Mouse (Mus musculus): ENCODE results near the gene Sdsl.
"Not testable (repeated sequence)": the region's sequence is repeated elsewhere in the genome, so short reads cannot be mapped to it uniquely, and the experiment has no call there.

The Sdsl gene

DNA sequence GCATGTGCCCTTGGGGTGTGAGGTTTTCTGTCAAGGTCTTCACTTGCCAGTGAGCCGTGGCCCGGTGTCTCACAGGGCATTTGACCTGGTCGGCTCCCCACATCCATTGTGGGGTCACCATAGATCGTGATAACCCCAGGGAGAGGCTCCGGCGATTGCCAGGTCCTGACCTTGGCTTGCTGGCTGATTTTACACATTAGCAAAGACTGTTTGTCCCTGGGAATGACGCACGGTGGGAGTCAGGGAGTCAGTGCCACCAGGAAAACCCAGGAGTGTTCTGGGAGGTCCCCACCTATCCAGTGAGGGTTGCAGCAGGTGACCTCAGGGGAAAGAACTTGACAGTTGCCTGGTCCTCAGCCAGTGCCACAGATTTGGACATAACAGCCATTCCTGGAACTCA, at the start of gene Sdsl:
Sdsl (minus strand) TSS at position 41 of the 400 bp plus-strand sequence.
- no peak for DNase-seq (ENCODE audit: extremely low spot score)

GRCm38 (mm10) chr5:120517552-120517951, 44.9 kb upstream of the Sdsl start:
- DNase-seq (ENCODE audit: extremely low spot score), result no peak

DNA sequence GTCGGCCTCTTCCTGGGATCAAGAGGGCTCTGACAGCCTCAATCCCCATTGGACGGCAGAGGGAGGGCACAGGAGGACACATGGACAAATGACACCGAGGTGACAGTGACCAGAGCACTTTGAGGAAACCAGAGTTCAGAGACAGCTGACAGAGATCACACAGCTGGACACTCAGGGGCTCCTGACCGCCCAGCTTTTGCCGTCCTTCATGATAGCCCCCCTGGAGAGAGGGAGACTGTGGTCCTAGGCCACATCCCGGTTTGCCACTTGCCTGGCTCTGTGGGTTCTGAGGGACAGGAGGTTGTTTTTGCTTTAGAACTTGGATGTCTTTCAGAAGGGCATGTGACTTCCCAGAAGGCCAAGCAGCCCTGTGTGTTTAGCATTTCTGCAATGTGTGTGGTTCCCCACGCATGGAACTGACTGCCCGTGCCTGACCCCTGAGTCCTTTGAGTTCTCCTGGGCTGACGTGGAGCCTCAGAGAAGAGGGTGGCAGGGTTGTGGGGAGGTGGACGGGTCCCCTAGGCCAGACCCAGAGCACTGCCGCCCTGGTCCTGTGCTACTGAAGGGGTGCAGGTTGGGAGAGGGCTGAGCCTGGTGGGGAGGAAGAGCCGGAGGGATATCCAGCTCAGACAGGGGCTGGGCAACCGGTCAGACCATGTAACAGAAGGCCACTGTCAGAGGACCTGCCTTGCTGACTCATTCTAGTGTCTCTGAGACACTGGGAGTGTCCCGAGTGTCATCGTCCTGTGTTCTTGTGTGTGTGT, 43.8 kb upstream of the Sdsl start:
- DNase-seq (ENCODE audit: extremely low spot score), result no peak

DNA sequence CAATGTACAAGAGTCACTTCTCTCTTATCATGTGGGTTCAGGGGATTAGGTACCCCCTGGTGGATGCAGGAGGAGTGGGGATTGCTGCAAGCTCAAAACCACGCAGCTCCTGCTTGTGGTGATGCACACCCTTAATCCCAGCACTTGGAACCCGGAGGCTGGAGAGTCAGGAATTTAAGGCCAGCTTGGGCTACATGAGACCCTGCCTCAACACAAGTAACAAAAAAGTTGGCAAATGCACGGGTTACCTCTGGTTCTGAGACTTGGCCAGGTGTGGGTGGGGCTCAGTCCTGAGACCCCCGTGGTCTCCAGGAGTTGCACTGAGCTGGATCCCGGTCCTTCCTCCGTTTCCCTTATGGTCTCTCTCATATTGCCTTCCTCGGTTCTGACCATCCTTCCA, 42.8 kb upstream of the Sdsl start:
- no peak for DNase-seq (ENCODE audit: extremely low spot score)

DNA sequence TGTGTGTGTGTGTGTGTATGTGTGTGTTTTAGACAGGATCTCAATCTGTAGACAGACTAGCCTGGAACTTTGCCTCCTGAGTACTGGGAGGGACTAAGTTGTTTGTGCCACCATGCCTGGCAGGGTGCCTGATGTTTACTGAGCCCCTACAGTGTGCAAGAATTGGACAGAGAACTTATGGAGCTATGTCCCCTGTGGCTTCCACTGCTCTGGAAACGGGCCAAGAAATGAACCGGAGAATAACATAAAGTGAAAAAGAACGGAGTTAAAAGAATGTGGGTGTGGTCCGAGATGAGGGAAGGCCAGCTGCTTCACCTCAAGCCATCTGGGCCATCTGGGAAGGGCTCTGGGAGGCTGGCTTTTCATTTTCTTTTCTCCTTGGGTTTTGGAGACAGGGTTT, 42.1 kb upstream of the Sdsl start:
- no peak for DNase-seq (ENCODE audit: extremely low spot score)

- no peak for DNase-seq (ENCODE audit: extremely low spot score)
Observed at GRCm38 (mm10) chr5:120514031-120514677, 41.5 kb upstream of the Sdsl start.

- DNase-seq (ENCODE audit: extremely low spot score), result no peak
Observed at GRCm38 (mm10) chr5:120512911-120513555, 40.4 kb upstream of the Sdsl start.

GRCm38 (mm10) chr5:120511643-120512220, 39.1 kb upstream of the Sdsl start:
- DNase-seq (ENCODE audit: extremely low spot score), result no peak

DNA sequence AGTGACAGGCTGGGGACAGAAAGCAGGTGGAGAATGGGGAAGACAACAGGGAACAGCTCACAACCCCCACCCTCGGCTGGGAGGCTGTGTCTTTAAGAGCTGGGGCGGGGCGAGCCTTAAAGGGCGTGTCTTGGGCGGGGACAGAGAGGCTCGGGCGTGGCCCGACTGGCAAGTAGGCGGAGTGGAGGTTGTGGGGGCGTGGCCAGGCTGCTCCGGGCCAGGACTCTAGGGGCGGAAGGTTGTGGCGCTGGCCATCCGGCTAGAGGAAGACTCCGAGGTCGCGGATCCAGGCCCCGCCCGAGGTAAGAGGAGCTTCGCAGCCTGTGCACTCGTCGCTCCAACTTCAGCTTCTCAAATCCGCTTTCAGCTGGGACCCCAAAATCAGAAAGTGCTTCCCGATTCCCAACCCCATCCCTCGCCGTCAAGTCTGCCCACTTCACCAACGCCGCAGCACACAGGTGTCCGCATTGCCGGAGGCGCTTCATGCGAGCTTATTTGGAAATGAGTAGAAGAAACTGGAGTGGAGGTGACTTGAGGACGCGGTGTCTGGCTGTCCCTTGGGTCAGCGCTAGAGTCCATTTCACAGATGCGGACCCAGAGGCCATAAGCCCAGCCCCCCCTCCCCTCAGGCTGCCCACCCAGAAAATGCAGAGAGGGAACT, 38.5 kb upstream of the Sdsl start, which contains the start of gene Slc8b1:
Slc8b1 (plus strand) TSS at position 187 of the 661 bp plus-strand sequence.
- DNase-seq (ENCODE audit: extremely low spot score), result peak; percentile 98

DNA sequence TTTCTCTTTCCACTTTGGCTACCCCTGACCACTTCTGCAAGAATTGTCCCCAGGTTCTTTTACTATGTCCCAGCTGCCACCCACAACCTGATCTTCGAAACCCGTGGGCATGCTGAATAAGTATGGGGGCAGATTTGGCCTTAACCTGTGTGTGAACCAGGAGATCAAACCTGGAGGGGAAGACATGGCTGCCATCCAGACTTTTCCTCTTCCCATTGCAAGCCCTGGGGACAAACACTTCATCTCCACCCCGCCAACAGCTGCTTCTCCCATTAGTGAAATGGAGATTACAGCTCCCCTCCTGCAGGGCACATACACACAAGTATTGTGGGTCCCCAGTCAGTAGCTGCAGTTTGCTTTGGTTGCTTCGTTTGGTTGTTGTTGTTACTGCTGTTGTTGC, 34.7 kb upstream of the Sdsl start:
- DNase-seq (ENCODE audit: extremely low spot score), result no peak

DNA sequence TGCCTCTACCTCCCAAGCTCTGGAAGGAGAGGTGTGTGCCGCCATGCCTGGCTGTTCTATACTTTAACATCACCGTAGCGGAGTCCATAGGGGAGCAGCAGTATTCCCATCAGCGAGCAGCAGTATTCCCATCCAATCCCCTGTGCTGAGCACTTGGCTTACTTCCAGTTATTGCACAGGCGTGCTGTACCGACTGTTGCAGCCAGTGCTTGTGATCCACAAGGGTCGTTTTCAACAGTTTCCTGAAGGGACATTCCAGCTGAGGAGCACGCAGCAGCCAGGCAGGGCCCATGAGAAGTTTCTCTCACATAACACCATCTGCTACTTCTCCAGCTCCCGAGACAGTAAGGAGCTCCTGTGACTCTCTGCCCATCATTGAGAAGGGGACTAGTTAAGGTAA, 33.9 kb upstream of the Sdsl start:
- DNase-seq (ENCODE audit: extremely low spot score), result no peak

GRCm38 (mm10) chr5:120505781-120506180, 33.2 kb upstream of the Sdsl start:
- no peak for DNase-seq (ENCODE audit: extremely low spot score)

DNA sequence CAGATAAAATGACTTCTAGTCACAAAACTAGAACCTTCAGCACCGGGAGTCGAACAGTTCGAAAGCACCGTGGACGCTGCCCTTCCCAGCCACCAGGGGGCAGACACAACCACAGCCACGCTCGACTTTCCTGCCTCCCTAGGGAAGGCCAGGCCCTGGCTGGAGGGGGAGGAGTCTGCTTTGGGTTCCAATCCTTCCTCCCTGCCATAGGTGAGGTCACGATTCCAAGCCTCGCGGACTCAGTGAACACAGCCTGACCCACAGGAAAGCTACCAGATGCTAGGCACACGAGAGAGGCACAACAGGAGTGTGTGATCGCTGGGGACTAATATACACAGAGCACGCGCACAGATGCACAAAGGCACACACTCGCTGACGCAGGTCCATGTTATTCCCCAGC, 32.8 kb upstream of the Sdsl start:
- peak; percentile 79 for DNase-seq (ENCODE audit: extremely low spot score)

GRCm38 (mm10) chr5:120503144-120503795, 30.7 kb upstream of the Sdsl start, which contains the start of gene Plbd2:
Gene Plbd2 (minus strand): TSS chr5:120503625.
- peak; percentile 97 for DNase-seq (ENCODE audit: extremely low spot score)

GRCm38 (mm10) chr5:120502675-120503143, 30.1 kb upstream of the Sdsl start:
- DNase-seq (ENCODE audit: extremely low spot score), result no peak

DNA sequence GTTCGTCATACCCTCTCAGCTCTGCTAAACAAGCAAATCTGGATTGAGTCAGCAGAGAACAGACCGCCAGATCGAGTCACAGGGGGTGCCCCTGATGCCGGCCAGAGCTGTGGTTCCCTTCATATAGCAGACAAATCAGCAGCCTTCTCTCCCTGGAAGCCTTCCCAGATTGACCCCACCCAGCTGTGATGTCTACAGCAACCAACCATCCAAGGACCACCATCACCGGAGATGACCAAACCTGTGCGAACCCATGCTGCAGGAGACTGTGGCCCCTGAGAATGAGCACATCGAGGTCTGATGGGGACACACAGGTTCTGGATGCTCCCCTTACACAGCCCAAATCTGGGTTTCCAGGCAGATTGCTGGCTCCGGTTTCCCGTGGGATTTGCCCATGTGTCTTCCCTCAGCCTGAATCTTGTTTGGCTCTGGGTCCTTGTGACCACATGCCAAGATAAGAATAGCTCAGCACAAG, 29.6 kb upstream of the Sdsl start:
- DNase-seq (ENCODE audit: extremely low spot score), result no peak

DNA sequence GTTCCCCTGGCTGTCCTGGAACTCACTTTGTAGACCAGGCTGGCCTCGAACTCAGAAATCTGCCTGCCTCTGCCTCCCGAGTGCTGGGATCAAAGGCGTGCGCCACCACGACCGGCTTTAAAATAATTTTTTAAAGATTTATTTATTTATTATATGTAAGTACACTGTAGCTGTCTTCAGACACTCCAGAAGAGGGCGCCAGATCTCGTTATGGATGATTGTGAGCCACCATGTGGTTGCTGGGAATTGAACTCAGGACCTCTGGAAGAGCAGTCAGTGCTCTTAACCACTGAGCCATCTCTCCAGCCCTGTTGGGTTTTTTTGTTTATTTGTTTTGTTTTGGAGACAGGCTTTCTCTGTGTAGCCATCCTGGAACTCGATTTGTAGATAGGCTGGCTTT, 28.0 kb upstream of the Sdsl start:
- DNase-seq (ENCODE audit: extremely low spot score), result not testable (repeated sequence)

DNA sequence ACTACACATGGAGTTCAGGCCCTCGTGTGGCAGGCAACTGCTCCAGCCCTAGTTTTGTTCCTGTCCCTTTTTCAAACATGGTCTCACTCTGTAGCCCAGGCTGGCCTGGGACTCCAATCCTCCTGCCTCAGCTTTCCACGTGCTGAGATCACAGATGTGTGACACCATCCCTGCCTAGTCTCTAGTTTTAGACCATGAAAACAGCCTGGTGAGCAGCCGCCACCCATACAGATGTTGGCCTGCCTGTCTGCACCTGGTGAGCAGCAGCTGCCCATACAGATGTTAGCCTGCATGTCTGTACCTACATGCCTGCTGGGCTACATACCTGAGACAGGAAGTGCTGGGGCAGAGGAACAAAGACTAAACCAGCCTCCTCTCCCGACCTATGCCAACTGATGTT, 26.6 kb upstream of the Sdsl start:
- DNase-seq (ENCODE audit: extremely low spot score), result no peak

DNA sequence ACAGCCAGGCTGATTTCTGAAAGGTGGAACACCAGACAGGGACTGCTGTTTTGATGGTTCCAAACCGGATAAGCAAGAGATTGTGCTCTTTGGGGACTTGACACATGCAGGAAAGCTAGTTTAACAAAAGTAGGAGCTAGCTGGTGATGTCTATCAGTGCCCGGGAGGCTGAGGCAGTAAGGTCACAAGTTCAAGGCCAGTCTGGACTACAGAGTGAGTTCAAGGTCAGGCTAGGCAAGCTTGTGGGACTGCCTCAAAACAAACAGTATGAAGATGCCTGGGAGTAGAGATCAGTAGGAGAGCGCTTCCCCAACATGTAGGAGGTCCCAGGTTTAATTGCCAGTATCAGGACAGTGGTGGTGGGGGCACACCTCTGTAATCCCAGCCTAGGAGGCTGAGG, 24.5 kb upstream of the Sdsl start:
- DNase-seq (ENCODE audit: extremely low spot score), result no peak

GRCm38 (mm10) chr5:120495703-120496226, 23.2 kb upstream of the Sdsl start:
- no peak for DNase-seq (ENCODE audit: extremely low spot score)
